Mouse (Mus musculus) CD4-positive, CD25-positive, alpha-beta regulatory T cell, adult 2 months (primary cell): ENCODE data around the gene Narf.
A peak's percentile ranks its signal among the peaks of the same experiment; 100 is the strongest.

Experiments used
- DNase-seq: peaks from one replicate; pipeline ENCODE4 v3.0.0-alpha.2; 2012; ENCODE audit warnings: low read depth, low spot score

The Narf gene

GRCm38 (mm10) chr11:121235475-121236238 is 1.4 kb upstream of the Narf start:
- peak; percentile 77 for DNase-seq

- DNase-seq: peak; percentile 71
Observed at GRCm38 (mm10) chr11:121237345-121238128, 484 bp downstream of the Narf start.

GRCm38 (mm10) chr11:121239669-121240068 is 2.6 kb downstream of the Narf start:
- DNase-seq: no peak

- no peak for DNase-seq
Observed at GRCm38 (mm10) chr11:121250196-121250595, 13.1 kb downstream of the Narf start.

GRCm38 (mm10) chr11:121259160-121260100 is 22.4 kb downstream of the Narf start, which contains the start of gene Foxk2:
Gene Foxk2 (plus strand): TSS chr11:121259990.
- peak; percentile 96 for DNase-seq

- peak; percentile 58 for DNase-seq
Observed at GRCm38 (mm10) chr11:121260211-121260906, 23.3 kb downstream of the Narf start.

GRCm38 (mm10) chr11:121261074-121261473 is 24.0 kb downstream of the Narf start:
- no peak for DNase-seq

- DNase-seq: no peak
Observed at GRCm38 (mm10) chr11:121277516-121277915, 40.5 kb downstream of the Narf start.

- no peak for DNase-seq
Observed at GRCm38 (mm10) chr11:121278011-121278410, 41.0 kb downstream of the Narf start.

- no peak for DNase-seq
Observed at GRCm38 (mm10) chr11:121282911-121283310, 45.9 kb downstream of the Narf start.

GRCm38 (mm10) chr11:121289859-121290258 is 52.8 kb downstream of the Narf start:
- DNase-seq: peak; percentile 15

GRCm38 (mm10) chr11:121294771-121295170 is 57.7 kb downstream of the Narf start:
- DNase-seq: no peak

GRCm38 (mm10) chr11:121298493-121298892 is 61.4 kb downstream of the Narf start:
- no peak for DNase-seq

- no peak for DNase-seq
Observed at GRCm38 (mm10) chr11:121300265-121300664, 63.2 kb downstream of the Narf start.

GRCm38 (mm10) chr11:121305371-121305770 is 68.3 kb downstream of the Narf start:
- no peak for DNase-seq
